Mouse (Mus musculus) lung, postnatal 0 days (tissue): Measurements from ENCODE around the gene Olfr576.

ENCODE experiments used
- CTCF ChIP-seq: IDR thresholded peaks from 2 replicates; pipeline ENCODE4 v1.5.1; 2016; ENCODE audit warnings: antibody characterized with exemption, mild to moderate bottlenecking
- EP300 ChIP-seq: IDR thresholded peaks from 2 replicates; pipeline ENCODE4 v1.6.1; 2016; ENCODE audit warnings: antibody characterized with exemption, mild to moderate bottlenecking, control low read depth

GRCm38 (mm10) chr7:102915261-102915660 lies 47.2 kb upstream of the Olfr576 start:
- TF ChIP-seq CTCF (no peak), EP300 (no peak)
